Mouse (Mus musculus) brain, embryonic 14.5 days (tissue): ENCODE data around the gene Rbm12.

Experiments
- CTCF ChIP-seq: fragments of 200-500 bp; IDR thresholded peaks from 2 replicates; pipeline ENCODE4 v1.5.1; 2012; ENCODE audit warnings: inconsistent platforms, mild to moderate bottlenecking, moderate library complexity, borderline replicate concordance; ENCODE audit not compliant: insufficient read depth, insufficient read length; ENCODE audit errors: extremely low read depth
- POLR2A ChIP-seq: fragments of 200-500 bp; IDR thresholded peaks from 2 replicates; pipeline ENCODE4 v1.6.1; 2012; ENCODE audit warnings: mild to moderate bottlenecking, inconsistent platforms, borderline replicate concordance; ENCODE audit not compliant: poor library complexity, insufficient read depth, insufficient read length, severe bottlenecking; ENCODE audit errors: extremely low read depth

DNA sequence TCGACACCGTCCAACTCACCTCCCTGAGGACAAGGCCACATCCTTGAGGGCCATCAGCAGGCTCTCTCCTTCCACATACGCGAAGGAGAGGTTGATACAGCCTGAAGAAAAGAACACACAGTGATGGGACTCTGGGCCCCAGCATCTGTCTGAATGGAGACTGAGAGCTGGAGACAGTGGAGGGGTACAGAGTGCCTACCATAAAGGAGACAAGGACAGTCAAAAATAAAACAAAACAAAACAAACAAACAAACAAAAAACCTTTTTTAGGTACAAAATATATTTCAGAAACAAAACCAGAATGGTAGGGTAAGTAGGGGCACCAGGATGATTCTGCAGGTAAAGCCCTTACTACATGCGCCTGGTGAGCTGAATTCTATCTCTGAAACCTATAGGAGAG is 15.2 kb upstream of the Rbm12 start, which contains the start of gene Gm28036:
- TF ChIP-seq CTCF (no peak), POLR2A (no peak)
